Mouse (Mus musculus) thymus, postnatal 14 days (tissue): Measurements from ENCODE around the gene Gm49368.
"Not testable (repeated sequence)": the region's sequence is repeated elsewhere in the genome, so short reads cannot be mapped to it uniquely, and the experiment has no call there.

Experiments used
- DNase-seq: peaks from one replicate; pipeline ENCODE4 v3.0.0; 2021

Gene Gm49368

GRCm38 (mm10) chr7:128062456-128062855, at the start of gene Gm49368, which contains the start of gene Itgam:
TSS of gene Gm49368 (plus strand) at chr7:128062683.
TSS of gene Itgam (plus strand) at chr7:128062640.
- DNase-seq: peak; percentile 55

GRCm38 (mm10) chr7:128013116-128013515, 49.4 kb upstream of the Gm49368 start:
- DNase-seq: peak; percentile 56

GRCm38 (mm10) chr7:128016134-128016533, 46.3 kb upstream of the Gm49368 start:
- DNase-seq: not testable (repeated sequence)

GRCm38 (mm10) chr7:128016650-128017049, 45.8 kb upstream of the Gm49368 start:
- no peak for DNase-seq

GRCm38 (mm10) chr7:128018275-128018674, 44.2 kb upstream of the Gm49368 start:
- no peak for DNase-seq

GRCm38 (mm10) chr7:128019187-128019586, 43.3 kb upstream of the Gm49368 start:
- DNase-seq: no peak

- peak; percentile 26 for DNase-seq
These were observed 39.5 kb upstream of the Gm49368 start for GRCm38 (mm10) chr7:128022974-128023373.

- no peak for DNase-seq
These were observed 38.9 kb upstream of the Gm49368 start for GRCm38 (mm10) chr7:128023565-128023964.

- DNase-seq: no peak
These were observed 38.1 kb upstream of the Gm49368 start for GRCm38 (mm10) chr7:128024364-128024763.

GRCm38 (mm10) chr7:128024932-128025331, 37.6 kb upstream of the Gm49368 start:
- DNase-seq: no peak

- DNase-seq: no peak
These were observed 37.1 kb upstream of the Gm49368 start for GRCm38 (mm10) chr7:128025381-128025780.

GRCm38 (mm10) chr7:128031403-128031976, 31.0 kb upstream of the Gm49368 start:
- DNase-seq: no peak

GRCm38 (mm10) chr7:128032290-128032988, 30.0 kb upstream of the Gm49368 start:
- no peak for DNase-seq

GRCm38 (mm10) chr7:128032989-128033293, 29.5 kb upstream of the Gm49368 start:
- no peak for DNase-seq

- no peak for DNase-seq
These were observed 28.9 kb upstream of the Gm49368 start for GRCm38 (mm10) chr7:128033616-128034015.

GRCm38 (mm10) chr7:128042161-128042820, 20.2 kb upstream of the Gm49368 start:
- peak; percentile 42 for DNase-seq

GRCm38 (mm10) chr7:128044142-128044785, 18.2 kb upstream of the Gm49368 start:
- DNase-seq: peak; percentile 75

- no peak for DNase-seq
These were observed 16.8 kb upstream of the Gm49368 start for GRCm38 (mm10) chr7:128045640-128046039.

GRCm38 (mm10) chr7:128048819-128049218, 13.7 kb upstream of the Gm49368 start:
- DNase-seq: no peak

GRCm38 (mm10) chr7:128049254-128049653, 13.2 kb upstream of the Gm49368 start:
- no peak for DNase-seq

- peak; percentile 42 for DNase-seq
These were observed 11.7 kb upstream of the Gm49368 start for GRCm38 (mm10) chr7:128050739-128051138.

- peak; percentile 22 for DNase-seq
These were observed 9.4 kb upstream of the Gm49368 start for GRCm38 (mm10) chr7:128053061-128053460.

- DNase-seq: no peak
These were observed 5.5 kb upstream of the Gm49368 start for GRCm38 (mm10) chr7:128056917-128057444.
